Mouse (Mus musculus) embryo, embryonic 9.5 days (tissue): Measurements from ENCODE around the gene Gm14137.
A peak's percentile ranks its signal among the peaks of the same experiment; 100 is the strongest.

Source experiments
- DNase-seq: peaks from one replicate; pipeline ENCODE4 v3.0.0-alpha.2; 2017; ENCODE audit errors: extremely low spot score

Gene Gm14137

DNA sequence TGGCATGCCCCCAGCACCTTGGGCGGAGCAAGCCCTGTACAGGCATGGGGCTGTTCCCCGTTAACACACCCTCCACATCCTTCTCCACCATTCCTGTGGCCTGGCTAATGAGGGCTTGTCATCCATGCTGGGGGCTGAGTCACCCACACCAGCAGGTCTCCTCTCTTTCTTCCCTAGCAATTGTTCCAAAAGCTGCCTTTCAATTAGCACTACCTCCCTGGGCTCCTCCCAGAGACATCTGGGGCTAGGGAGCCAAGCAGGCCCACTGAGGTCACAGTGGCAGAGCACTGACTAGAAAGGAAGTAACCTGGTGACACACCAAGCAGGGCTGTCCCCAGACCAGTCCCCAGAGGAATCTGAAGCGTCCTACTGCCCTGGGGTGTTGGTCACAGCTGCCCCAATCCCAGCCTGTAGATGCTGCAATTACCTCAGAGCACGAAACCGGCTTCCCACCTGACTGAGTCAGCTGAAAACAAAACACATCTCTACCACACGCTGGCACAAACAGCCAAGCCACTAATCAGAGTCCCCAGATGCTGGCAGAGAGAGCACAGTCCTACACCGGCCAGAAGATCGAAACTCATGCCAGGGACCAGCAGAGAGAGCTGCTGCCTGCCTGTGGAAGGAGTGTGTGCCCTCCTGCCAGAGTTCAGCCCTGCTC, at the start of gene Gm14137:
TSS of gene Gm14137 (plus strand) at position 519 of the 661 bp plus-strand sequence.
- no peak for DNase-seq

- DNase-seq: no peak
Measured at GRCm38 (mm10) chr2:119136346-119136898, 37.9 kb upstream of the Gm14137 start.

- no peak for DNase-seq
Measured at GRCm38 (mm10) chr2:119145199-119145598, 29.1 kb upstream of the Gm14137 start.

DNA sequence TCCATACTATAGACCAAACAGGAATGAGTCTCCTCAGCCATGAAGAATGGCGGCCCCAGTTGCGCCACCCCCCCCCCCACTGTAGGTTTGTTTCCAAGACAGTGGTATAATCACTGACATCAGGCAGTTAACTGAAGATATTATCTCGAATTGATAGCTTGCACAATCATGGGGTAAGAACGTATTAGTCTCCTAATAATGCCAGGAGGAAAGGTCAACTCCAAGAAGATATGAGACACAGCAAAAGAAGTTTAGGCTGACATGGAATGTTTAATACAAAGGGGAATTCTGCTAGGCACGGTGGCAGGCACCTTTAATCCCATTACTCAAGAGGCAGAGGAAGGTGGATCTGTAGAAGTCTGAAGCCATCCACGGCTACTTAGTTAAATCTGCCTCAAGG, 27.9 kb upstream of the Gm14137 start:
- DNase-seq: no peak

- no peak for DNase-seq
Measured at GRCm38 (mm10) chr2:119147160-119147678, 27.1 kb upstream of the Gm14137 start.

DNA sequence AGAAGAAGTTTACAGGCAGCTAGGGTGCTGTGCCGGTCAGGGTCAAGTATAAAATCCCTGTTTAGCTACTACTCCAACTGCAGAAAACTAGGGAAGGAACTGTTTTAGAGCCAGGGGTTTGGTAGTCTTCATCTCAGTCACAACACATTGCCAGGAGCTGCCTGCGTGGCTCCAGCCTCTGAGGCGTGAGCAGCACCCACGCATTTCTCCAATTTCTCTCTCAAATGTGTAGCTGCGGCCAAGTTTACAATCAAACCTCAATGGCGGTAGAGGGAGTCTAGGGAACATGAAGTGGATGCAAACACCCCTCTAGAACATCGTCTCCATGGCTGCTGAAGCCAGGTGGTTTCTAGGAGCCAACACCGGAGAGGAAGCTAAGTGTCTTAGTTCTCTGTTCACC, 26.5 kb upstream of the Gm14137 start:
- no peak for DNase-seq

- no peak for DNase-seq
Measured at GRCm38 (mm10) chr2:119152255-119152654, 22.1 kb upstream of the Gm14137 start.

GRCm38 (mm10) chr2:119154683-119155082, 19.6 kb upstream of the Gm14137 start:
- no peak for DNase-seq

DNA sequence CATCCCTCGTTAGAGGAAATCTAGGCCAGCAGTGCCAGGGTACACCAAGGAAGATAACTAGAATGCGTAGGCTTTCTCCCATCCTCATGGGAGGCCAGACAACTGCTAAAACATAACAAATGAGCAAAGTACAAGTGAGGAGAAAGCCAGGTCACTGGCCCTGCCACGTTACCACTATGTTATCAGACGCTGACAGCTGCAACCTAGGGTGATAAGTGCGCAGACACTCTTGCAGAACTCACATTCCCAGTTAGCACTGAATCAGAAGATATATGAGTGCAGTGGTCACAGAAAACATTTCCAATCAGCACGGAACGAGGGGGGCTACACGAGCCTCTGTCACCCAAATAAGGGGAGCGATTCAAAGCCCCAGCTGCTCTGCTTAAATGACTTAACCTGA, 18.9 kb upstream of the Gm14137 start:
- no peak for DNase-seq

DNA sequence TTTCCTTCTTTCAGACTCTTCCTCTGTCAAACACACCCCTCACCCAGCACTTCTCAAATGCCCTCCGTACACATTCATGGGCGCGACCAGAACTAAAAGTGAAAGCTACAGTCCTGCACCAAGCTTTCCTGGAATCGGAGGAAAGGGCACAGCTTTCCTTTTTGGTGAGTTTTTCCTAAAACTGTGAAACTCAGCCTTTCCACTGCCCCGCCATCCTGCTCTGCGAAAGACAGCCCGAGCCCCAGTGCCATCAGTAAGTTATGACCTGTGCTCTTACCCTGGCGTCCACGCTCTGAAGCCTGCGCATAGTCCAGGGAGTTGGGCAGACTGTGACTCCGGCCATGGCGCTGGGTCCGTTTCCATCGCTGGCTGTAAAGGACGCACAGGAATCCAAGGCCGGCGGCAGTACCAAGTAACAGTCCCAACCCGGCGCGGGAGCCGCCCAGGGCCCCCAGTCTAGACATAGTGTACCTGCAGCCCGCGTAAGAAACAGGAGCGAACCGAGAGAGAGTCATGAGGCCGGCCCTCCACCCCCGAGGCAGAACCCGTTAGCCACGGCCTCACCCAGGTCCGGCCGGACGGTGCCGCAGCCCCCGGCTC, 18.1 kb upstream of the Gm14137 start:
- DNase-seq: no peak

GRCm38 (mm10) chr2:119156681-119157572, 17.4 kb upstream of the Gm14137 start, which contains the start of gene Rmdn3:
TSS of gene Rmdn3 (minus strand) at chr2:119157034.
- peak; percentile 92 for DNase-seq

DNA sequence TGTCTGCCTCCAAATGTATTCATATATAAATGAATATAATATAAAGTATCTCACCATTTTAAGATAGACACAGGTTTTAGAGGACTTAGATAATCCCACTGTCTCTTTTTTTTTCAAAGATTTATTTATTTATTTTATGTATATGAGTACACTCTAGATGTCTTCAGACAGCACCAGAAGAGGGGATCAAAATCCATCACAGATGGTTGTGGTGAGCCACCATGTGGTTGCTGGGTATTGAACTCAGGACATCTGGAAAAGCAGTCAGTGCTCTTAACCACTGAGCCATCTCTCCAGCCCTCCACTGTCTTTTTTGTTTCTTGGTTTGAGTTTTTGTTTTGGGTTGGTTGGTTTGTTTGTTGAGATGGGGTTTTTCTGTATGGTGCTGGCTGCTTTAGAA, 16.5 kb upstream of the Gm14137 start:
- no peak for DNase-seq

DNA sequence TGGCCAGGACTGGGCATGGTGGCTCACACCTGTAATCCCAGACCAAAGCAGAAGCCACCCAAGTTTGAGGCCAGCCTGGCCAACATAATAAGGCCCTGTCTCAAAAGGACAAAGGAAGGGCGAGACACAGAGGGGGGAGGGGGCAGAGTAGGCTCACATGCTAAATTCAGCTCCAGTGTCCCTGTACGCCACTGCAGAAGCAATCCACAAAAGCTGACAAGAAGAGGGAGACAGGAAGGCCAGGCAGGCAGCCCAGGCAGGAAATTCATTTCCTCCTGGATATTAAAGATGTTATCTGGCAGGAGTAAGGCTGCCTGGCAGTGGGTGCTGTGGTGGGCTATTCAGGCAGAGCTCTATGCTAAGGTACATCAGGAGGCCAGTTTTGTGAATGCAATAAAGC, 13.1 kb upstream of the Gm14137 start:
- DNase-seq: no peak

- DNase-seq: no peak
Measured at GRCm38 (mm10) chr2:119163135-119163534, 11.2 kb upstream of the Gm14137 start.

DNA sequence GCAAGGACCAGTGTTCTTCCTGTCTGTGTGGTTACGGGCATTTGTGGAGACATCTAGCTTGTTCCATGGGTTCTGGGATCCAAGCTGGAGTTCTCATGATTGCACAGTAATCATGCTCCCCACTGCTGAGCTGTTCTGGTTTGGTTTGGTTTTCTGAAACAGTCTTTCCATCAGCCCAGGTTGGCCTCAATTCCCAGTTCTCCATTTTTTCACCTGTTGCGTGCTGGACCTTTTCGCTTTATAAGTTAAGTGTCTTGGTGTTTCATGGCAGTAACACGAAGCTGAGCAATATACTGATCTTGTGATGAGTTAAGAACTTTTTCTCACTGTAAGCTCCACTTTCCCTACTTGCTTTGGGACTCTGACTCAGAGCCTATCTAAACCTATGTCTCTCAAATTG, 10.3 kb upstream of the Gm14137 start:
- no peak for DNase-seq

DNA sequence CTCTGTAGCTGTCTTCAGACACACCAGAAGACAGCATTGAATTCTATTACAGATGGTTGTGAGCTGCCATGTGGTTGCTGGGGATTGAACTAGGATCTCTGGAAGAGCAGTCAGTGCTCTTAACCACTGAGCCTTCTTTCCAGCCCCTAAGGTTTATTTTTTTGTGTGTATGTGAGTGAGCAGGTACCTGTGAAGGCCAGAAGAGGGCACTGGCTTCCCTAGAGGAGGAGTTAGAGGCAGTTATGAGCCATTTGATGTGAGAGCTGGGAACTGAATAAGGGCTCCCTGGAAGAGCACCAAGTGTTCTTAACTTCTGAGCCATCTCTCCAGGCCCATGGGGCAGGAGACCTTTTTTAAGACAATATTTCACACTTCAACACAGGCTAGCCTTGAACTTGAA, 8.9 kb upstream of the Gm14137 start:
- no peak for DNase-seq

GRCm38 (mm10) chr2:119166901-119167865, 7.1 kb upstream of the Gm14137 start, which contains the start of gene Gchfr:
TSS of gene Gchfr (plus strand) at chr2:119167773.
- peak; percentile 65 for DNase-seq

DNA sequence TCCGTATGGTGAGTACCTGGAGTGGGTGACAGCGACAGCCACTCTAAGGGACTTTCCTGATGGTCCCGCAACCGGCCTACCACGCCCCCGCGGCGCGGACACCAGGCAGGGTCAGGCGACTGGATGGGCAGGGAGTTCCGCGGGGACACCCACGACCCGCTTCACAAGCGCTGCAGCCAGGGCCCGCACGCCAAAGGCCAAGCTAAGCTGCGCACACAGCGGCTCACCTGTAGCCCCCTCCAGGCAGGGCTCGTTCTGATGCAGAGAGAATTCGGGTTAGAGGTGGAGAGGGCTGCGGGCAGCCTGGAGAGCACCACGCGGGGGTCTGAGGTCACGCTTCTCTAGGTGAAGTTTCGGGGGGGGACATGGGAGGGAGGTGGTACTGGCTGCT, 6.4 kb upstream of the Gm14137 start:
- no peak for DNase-seq

DNA sequence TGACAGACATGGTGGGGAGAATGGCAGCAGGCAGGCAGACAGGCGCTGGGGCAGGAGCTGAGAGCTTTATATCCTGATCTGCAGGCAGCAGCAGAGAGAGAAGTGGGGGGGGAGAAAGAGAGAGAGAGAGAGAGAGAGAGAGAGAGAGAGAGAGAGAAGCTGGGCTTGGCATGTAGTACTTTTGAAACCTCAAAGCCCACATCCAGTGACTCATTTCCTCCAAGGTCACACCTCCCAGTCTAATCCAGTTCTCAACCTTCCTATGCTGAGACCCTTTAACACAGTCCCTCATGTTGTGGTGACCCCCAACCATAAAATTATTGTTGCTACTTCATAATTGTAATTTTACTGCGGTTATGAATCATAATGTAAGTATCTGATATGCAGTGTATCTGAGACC, 4.0 kb upstream of the Gm14137 start:
- no peak for DNase-seq

- DNase-seq: no peak
Measured at GRCm38 (mm10) chr2:119171574-119171973, 2.7 kb upstream of the Gm14137 start.

DNA sequence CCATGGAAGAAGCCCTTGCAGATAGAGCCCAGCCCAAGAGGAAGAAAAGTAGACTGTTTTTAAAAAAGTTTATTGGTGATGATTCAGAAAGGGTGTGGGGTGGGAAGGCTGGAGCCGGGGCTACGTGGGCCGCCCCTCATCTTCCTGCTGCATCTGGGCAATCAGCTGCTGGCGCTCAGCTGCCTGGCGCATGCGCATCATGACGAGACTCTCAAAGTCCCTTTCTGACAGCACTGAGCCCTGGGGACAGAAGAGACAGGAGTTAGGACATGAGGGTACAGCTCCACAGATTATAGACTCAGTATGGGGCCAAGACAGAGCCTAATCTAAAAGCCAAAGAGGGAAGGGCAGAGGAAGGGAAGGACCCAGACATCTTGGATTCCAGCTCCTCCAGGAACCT, 1.9 kb upstream of the Gm14137 start:
- DNase-seq: no peak
